Mouse (Mus musculus): ENCODE measurements around the gene Plxnb3. TPM values are rescaled to one million over a fixed set of nuclear protein-coding genes. Genes with fewer than 3 reads are reported as not detected.

The Plxnb3 gene
- polyA plus RNA-seq, 1 experiment from 2014 or later, result 0.08 TPM

- Histone ChIP-seq H3K4me2 (ENCODE audit: low read depth, low read length) (no peak overlapping the region), H3K9me3 (replicated peaks; ENCODE audit: control insufficient read depth, low read length) (no peaks in the 10 kb centered on the region), H3K36me3 (replicated peaks; ENCODE audit: control insufficient read depth, insufficient read depth, low read depth, low read length) (no peaks in the 10 kb centered on the region), H3K27ac (replicated peaks; ENCODE audit: low read depth, low read length) (no peak overlapping the region), H3K4me3 (ENCODE audit: low read depth, low read length) (no peak overlapping the region), H3K27me3 (ENCODE audit: control insufficient read depth, insufficient read depth, low read length) (no peaks in the 10 kb centered on the region), H3K4me1 (ENCODE audit: control insufficient read depth, insufficient read depth, low read length) (no peaks in the 10 kb centered on the region), H3K9ac (replicated peaks; ENCODE audit: low read length) (no peak overlapping the region)
- WGBS, result 100% methylated on average over 1 of the region's 1 CpGs
- no peak for DNase-seq (ENCODE audit: low spot score)
- ATAC-seq (replicated peaks; ENCODE audit: insufficient number of reproducible peaks, low FRiP score, low TSS enrichment, low read depth), result no peak
These were observed 31.6 kb downstream of the Plxnb3 start for GRCm38 (mm10) chrX:73788501-73788900.

- ATAC-seq (replicated peaks; ENCODE audit: insufficient number of reproducible peaks, low FRiP score, low TSS enrichment, low read depth), result no peak
- no peaks in the 10 kb centered on the region for H3K9me3 ChIP-seq (replicated peaks; ENCODE audit: control insufficient read depth, low read length)
- H3K4me3 ChIP-seq (ENCODE audit: low read depth, low read length), result no peak overlapping the region
- H3K9ac ChIP-seq (replicated peaks; ENCODE audit: low read length), result no peak overlapping the region
- no peak for DNase-seq (ENCODE audit: low spot score)
- H3K27me3 ChIP-seq (ENCODE audit: control insufficient read depth, insufficient read depth, low read length), result no peaks in the 10 kb centered on the region
- H3K27ac ChIP-seq (replicated peaks; ENCODE audit: low read depth, low read length), result no peak overlapping the region
- H3K4me2 ChIP-seq (ENCODE audit: low read depth, low read length), result no peak overlapping the region
- H3K36me3 ChIP-seq (replicated peaks; ENCODE audit: control insufficient read depth, insufficient read depth, low read depth, low read length), result no peaks in the 10 kb centered on the region
- H3K4me1 ChIP-seq (ENCODE audit: control insufficient read depth, insufficient read depth, low read length), result no peaks in the 10 kb centered on the region
These were observed 36.1 kb downstream of the Plxnb3 start for GRCm38 (mm10) chrX:73793039-73793438.

GRCm38 (mm10) chrX:73793505-73793904, 36.6 kb downstream of the Plxnb3 start:
- no peak for ATAC-seq (replicated peaks; ENCODE audit: insufficient number of reproducible peaks, low FRiP score, low TSS enrichment, low read depth)
- Histone ChIP-seq H3K36me3 (replicated peaks; ENCODE audit: control insufficient read depth, insufficient read depth, low read depth, low read length) (no peaks in the 10 kb centered on the region), H3K27me3 (ENCODE audit: control insufficient read depth, insufficient read depth, low read length) (no peaks in the 10 kb centered on the region), H3K27ac (replicated peaks; ENCODE audit: low read depth, low read length) (no peak overlapping the region), H3K4me1 (ENCODE audit: control insufficient read depth, insufficient read depth, low read length) (no peaks in the 10 kb centered on the region), H3K4me3 (ENCODE audit: low read depth, low read length) (no peak overlapping the region), H3K4me2 (ENCODE audit: low read depth, low read length) (no peak overlapping the region), H3K9ac (replicated peaks; ENCODE audit: low read length) (no peak overlapping the region), H3K9me3 (replicated peaks; ENCODE audit: control insufficient read depth, low read length) (no peaks in the 10 kb centered on the region)
- no peak for DNase-seq (ENCODE audit: low spot score)
- 14% methylated on average over 1 of the region's 1 CpGs for WGBS

- DNase-seq (ENCODE audit: low spot score), result no peak
- ATAC-seq (replicated peaks; ENCODE audit: insufficient number of reproducible peaks, low FRiP score, low TSS enrichment, low read depth), result no peak
- Histone ChIP-seq H3K9me3 (replicated peaks; ENCODE audit: control insufficient read depth, low read length) (no peaks in the 10 kb centered on the region), H3K4me1 (ENCODE audit: control insufficient read depth, insufficient read depth, low read length) (no peaks in the 10 kb centered on the region), H3K36me3 (replicated peaks; ENCODE audit: control insufficient read depth, insufficient read depth, low read depth, low read length) (no peaks in the 10 kb centered on the region), H3K27me3 (ENCODE audit: control insufficient read depth, insufficient read depth, low read length) (no peaks in the 10 kb centered on the region), H3K27ac (replicated peaks; ENCODE audit: low read depth, low read length) (no peak overlapping the region), H3K9ac (replicated peaks; ENCODE audit: low read length) (no peak overlapping the region), H3K4me3 (ENCODE audit: low read depth, low read length) (no peak overlapping the region), H3K4me2 (ENCODE audit: low read depth, low read length) (no peak overlapping the region)
- 94% methylated on average over 2 of the region's 2 CpGs for WGBS
These were observed 40.6 kb downstream of the Plxnb3 start for GRCm38 (mm10) chrX:73797511-73797910.

- no peaks in the 10 kb centered on the region for H3K27me3 ChIP-seq (ENCODE audit: control insufficient read depth, insufficient read depth, low read length)
- WGBS, result 33% methylated on average over 9 of the region's 9 CpGs
- H3K4me1 ChIP-seq (ENCODE audit: control insufficient read depth, insufficient read depth, low read length), result no peaks in the 10 kb centered on the region
- H3K36me3 ChIP-seq (replicated peaks; ENCODE audit: control insufficient read depth, insufficient read depth, low read depth, low read length), result no peaks in the 10 kb centered on the region
- H3K9me3 ChIP-seq (replicated peaks; ENCODE audit: control insufficient read depth, low read length), result no peaks in the 10 kb centered on the region
- H3K4me2 ChIP-seq (ENCODE audit: low read depth, low read length), result no peak overlapping the region
- no peak overlapping the region for H3K4me3 ChIP-seq (ENCODE audit: low read depth, low read length)
- peak; percentile 63 for DNase-seq (ENCODE audit: low spot score)
- ATAC-seq (replicated peaks; ENCODE audit: insufficient number of reproducible peaks, low FRiP score, low TSS enrichment, low read depth), result peak; percentile 84
- H3K9ac ChIP-seq (replicated peaks; ENCODE audit: low read length), result no peak overlapping the region
- H3K27ac ChIP-seq (replicated peaks; ENCODE audit: low read depth, low read length), result no peak overlapping the region
These were observed 41.6 kb downstream of the Plxnb3 start for GRCm38 (mm10) chrX:73798502-73798901.

- 47% methylated on average over 1 of the region's 1 CpGs for WGBS
- ATAC-seq (replicated peaks; ENCODE audit: insufficient number of reproducible peaks, low FRiP score, low TSS enrichment, low read depth) (no peak), DNase-seq (ENCODE audit: low spot score) (peak; percentile 18)
These were observed 48.9 kb downstream of the Plxnb3 start for GRCm38 (mm10) chrX:73805814-73806213.

GRCm38 (mm10) chrX:73815072-73815471, 58.2 kb downstream of the Plxnb3 start:
- no peaks in the 10 kb centered on the region for H3K4me1 ChIP-seq (ENCODE audit: control insufficient read depth, insufficient read depth, low read length)
- no peak for ATAC-seq (replicated peaks; ENCODE audit: insufficient number of reproducible peaks, low FRiP score, low TSS enrichment, low read depth)
- no peaks in the 10 kb centered on the region for H3K9me3 ChIP-seq (replicated peaks; ENCODE audit: control insufficient read depth, low read length)
- no peaks in the 10 kb centered on the region for H3K27me3 ChIP-seq (ENCODE audit: control insufficient read depth, insufficient read depth, low read length)
- H3K36me3 ChIP-seq (replicated peaks; ENCODE audit: control insufficient read depth, insufficient read depth, low read depth, low read length), result no peaks in the 10 kb centered on the region
- DNase-seq (ENCODE audit: low spot score), result peak; percentile 60
- peak overlapping the region; percentile 28 for H3K4me2 ChIP-seq (ENCODE audit: low read depth, low read length)
- WGBS, result 18% methylated on average over 14 of the region's 14 CpGs
- H3K4me3 ChIP-seq (ENCODE audit: low read depth, low read length), result peak overlapping the region; percentile 26
- H3K9ac ChIP-seq (replicated peaks; ENCODE audit: low read length), result peak overlapping the region; percentile 63
- H3K27ac ChIP-seq (replicated peaks; ENCODE audit: low read depth, low read length), result no peak overlapping the region

More at GRCm38 (mm10) chrX:73805814-73806213, 48.9 kb downstream of the Plxnb3 start:
- Histone ChIP-seq H3K27me3 (ENCODE audit: control insufficient read depth, insufficient read depth, low read length) (no peaks in the 10 kb centered on the region), H3K9me3 (replicated peaks; ENCODE audit: control insufficient read depth, low read length) (no peaks in the 10 kb centered on the region), H3K9ac (replicated peaks; ENCODE audit: low read length) (no peak overlapping the region), H3K4me2 (ENCODE audit: low read depth, low read length) (no peak overlapping the region), H3K4me3 (ENCODE audit: low read depth, low read length) (no peak overlapping the region), H3K4me1 (ENCODE audit: control insufficient read depth, insufficient read depth, low read length) (no peaks in the 10 kb centered on the region), H3K36me3 (replicated peaks; ENCODE audit: control insufficient read depth, insufficient read depth, low read depth, low read length) (no peaks in the 10 kb centered on the region), H3K27ac (replicated peaks; ENCODE audit: low read depth, low read length) (no peak overlapping the region)

GRCm38 (mm10) chrX:73816596-73817314, 59.9 kb downstream of the Plxnb3 start:
- Histone ChIP-seq H3K27ac (replicated peaks; ENCODE audit: low read depth, low read length) (no peak overlapping the region), H3K4me2 (ENCODE audit: low read depth, low read length) (no peak overlapping the region), H3K9me3 (replicated peaks; ENCODE audit: control insufficient read depth, low read length) (no peaks in the 10 kb centered on the region), H3K36me3 (replicated peaks; ENCODE audit: control insufficient read depth, insufficient read depth, low read depth, low read length) (no peaks in the 10 kb centered on the region), H3K4me3 (ENCODE audit: low read depth, low read length) (no peak overlapping the region), H3K27me3 (ENCODE audit: control insufficient read depth, insufficient read depth, low read length) (no peaks in the 10 kb centered on the region), H3K9ac (replicated peaks; ENCODE audit: low read length) (no peak overlapping the region), H3K4me1 (ENCODE audit: control insufficient read depth, insufficient read depth, low read length) (no peaks in the 10 kb centered on the region)
- ATAC-seq (replicated peaks; ENCODE audit: insufficient number of reproducible peaks, low FRiP score, low TSS enrichment, low read depth) (no peak), DNase-seq (ENCODE audit: low spot score) (no peak)
- WGBS, result 49% methylated on average over 3 of the region's 3 CpGs
